Mouse (Mus musculus) olfactory bulb, adult 2 months (tissue): ENCODE measurements around the gene Nfkbie.

Experiments
- CTCF ChIP-seq: fragments of 200-500 bp; IDR thresholded peaks from 2 replicates; pipeline ENCODE4 v1.5.1; 2012; ENCODE audit warnings: low read depth, mild to moderate bottlenecking, low read length, moderate library complexity; ENCODE audit not compliant: insufficient read depth
- POLR2A ChIP-seq: fragments of 200-500 bp; IDR thresholded peaks from 2 replicates; pipeline ENCODE4 v1.6.1; 2012; ENCODE audit warnings: mild to moderate bottlenecking, low read depth, low read length, moderate library complexity; ENCODE audit not compliant: insufficient read depth

- TF ChIP-seq CTCF: no peak
- no peak for TF ChIP-seq POLR2A
Observed at GRCm38 (mm10) chr17:45608396-45608795, 52.9 kb downstream of the Nfkbie start.
